Mouse (Mus musculus) heart, adult 2 months (tissue): ENCODE data around the gene Sat2.

Experiments
- CTCF ChIP-seq: fragments of 200-600 bp; IDR thresholded peaks from 2 replicates; pipeline ENCODE4 v1.8.1; 2022; ENCODE audit warnings: antibody characterized with exemption, mild to moderate bottlenecking, moderate library complexity
- EP300 ChIP-seq: fragments of 200-500 bp; IDR thresholded peaks from 2 replicates; pipeline ENCODE4 v1.6.1; 2011; ENCODE audit warnings: low read depth, low read length, control low read depth; ENCODE audit not compliant: insufficient read depth

GRCm38 (mm10) chr11:69576307-69576706 lies 45.5 kb upstream of the Sat2 start:
- TF ChIP-seq EP300 = no peak
- no peak for TF ChIP-seq CTCF
